Comparison of ENCODE assay signal across 11 mouse cellular contexts in genomic region chr7:19557982-19558900, GRCm38 (mm10). TPM values are rescaled to one million over a fixed set of nuclear protein-coding genes. Genes with fewer than 3 reads are reported as not detected.
DNase-seq lines count a peak whose midpoint lies in the region; ATAC-seq and TF ChIP-seq lines count a peak whose summit lies in the region.
"Had no signal": no experiment of that assay in that cellular context is flagged by ENCODE, and none has a peak within 500 bp of the region (broad histone marks: within the 10 kb centered on the region; RNA-seq: fewer than 3 reads in every experiment).

No protein-coding gene starts in this region.

- H3K27ac ChIP-seq in lung, embryonic 14.5 days (ENCODE audit: low read depth): peak overlapping the region; percentile 36; the same call in 1 of the 2 replicates
- no peak overlapping the region for H3K27ac ChIP-seq in hindbrain, embryonic 16.5 days (ENCODE audit: low read depth, low read length)
- H3K27ac ChIP-seq in neural tube, embryonic 15.5 days (replicated peaks): no peak overlapping the region

- no peak overlapping the region for H3K4me3 ChIP-seq in lung, embryonic 14.5 days (ENCODE audit: low read depth, low read length)
- H3K4me3 ChIP-seq in hindbrain, embryonic 16.5 days (ENCODE audit: low read length): no peak overlapping the region
- no peak overlapping the region for H3K4me3 ChIP-seq in neural tube, embryonic 15.5 days (replicated peaks)

- H3K4me2 ChIP-seq in lung, embryonic 14.5 days: 0 out of 2 replicates have a peak overlapping the region, but pooled peaks have one; percentile 15
- H3K4me2 ChIP-seq in hindbrain, embryonic 16.5 days (ENCODE audit: low read length): peak overlapping the region; percentile 26
- H3K4me2 ChIP-seq in neural tube, embryonic 15.5 days: peak overlapping the region; percentile 98

- H3K9ac ChIP-seq in lung, embryonic 14.5 days: 0 out of 2 replicates have a peak overlapping the region, but pooled peaks have one; percentile 6
- peak overlapping the region; percentile 36 for H3K9ac ChIP-seq in hindbrain, embryonic 16.5 days (ENCODE audit: low read depth, low read length)
- peak overlapping the region; percentile 32 for H3K9ac ChIP-seq in neural tube, embryonic 15.5 days (replicated peaks)

- no peak; the same call in 1 of the 2 replicates for ATAC-seq in lung, embryonic 14.5 days (ENCODE audit: insufficient read depth)
- no peak for ATAC-seq in hindbrain, embryonic 16.5 days
- no peak for ATAC-seq in neural tube, embryonic 15.5 days (ENCODE audit: low FRiP score)

- intact Hi-C loops in left cerebral cortex, postnatal 14 days (cut with DNase I): no loop called here

- peaks cover 5% of the 10 kb centered on the region; the same call in 1 of the 2 replicates for H3K4me1 ChIP-seq in lung, embryonic 14.5 days (ENCODE audit: insufficient read depth)
- H3K4me1 ChIP-seq in hindbrain, embryonic 16.5 days (ENCODE audit: control insufficient read depth, insufficient read depth, low read depth, low read length): peaks cover 45% of the 10 kb centered on the region
- peaks cover 63% of the 10 kb centered on the region for H3K4me1 ChIP-seq in neural tube, embryonic 15.5 days

- no peak for TF ChIP-seq CTCF in lung, embryonic 14.5 days (IDR thresholded peaks at IDR 0.05; ENCODE audit: low read depth)

- H3K9me3 ChIP-seq in lung, embryonic 14.5 days (ENCODE audit: low read depth, low read length): no peaks in the 10 kb centered on the region
- no peaks in the 10 kb centered on the region for H3K9me3 ChIP-seq in hindbrain, embryonic 16.5 days (ENCODE audit: control insufficient read depth, low read length)
- H3K9me3 ChIP-seq in neural tube, embryonic 15.5 days (replicated peaks): no peaks in the 10 kb centered on the region

- no peaks in the 10 kb centered on the region for H3K27me3 ChIP-seq in lung, embryonic 14.5 days (ENCODE audit: insufficient read depth, low read length)
- no peaks in the 10 kb centered on the region for H3K27me3 ChIP-seq in hindbrain, embryonic 16.5 days (replicated peaks; ENCODE audit: control insufficient read depth, insufficient read depth, low read length)
- H3K27me3 ChIP-seq in neural tube, embryonic 15.5 days (replicated peaks): no peaks in the 10 kb centered on the region

- DNase-seq in cerebellum, adult 9-11 months: peak; percentile 41
- DNase-seq in cerebellum, postnatal 14 days: no peak
- DNase-seq in lung, embryonic 14.5 days: no peak
- DNase-seq in lung, postnatal 25 days (ENCODE audit: low spot score): no peak
- DNase-seq in left cerebral cortex, postnatal 14 days (ENCODE audit: low spot score in 2 of 2): no peak
- DNase-seq in kidney, adult 11 months: no peak
- DNase-seq: cerebellum, adult 9-10 months had no signal

- WGBS in lung, embryonic 14.5 days: 88% methylated on average over 6 of the region's 6 CpGs
- WGBS in hindbrain, embryonic 16.5 days: 95% methylated on average over 6 of the region's 6 CpGs
- WGBS in neural tube, embryonic 15.5 days: 96% methylated on average over 6 of the region's 6 CpGs

- peaks cover 30% of the 10 kb centered on the region for H3K36me3 ChIP-seq in lung, embryonic 14.5 days (ENCODE audit: insufficient read depth)
- no peaks in the 10 kb centered on the region for H3K36me3 ChIP-seq in hindbrain, embryonic 16.5 days (ENCODE audit: control insufficient read depth, insufficient read depth, low read length)
- H3K36me3 ChIP-seq in neural tube, embryonic 15.5 days: peaks cover 14% of the 10 kb centered on the region; the same call in 1 of the 2 replicates

RNA-seq across cellular contexts. Expression of gene Ppp1r37, which starts 4.6 kb away (rescaled TPM):
- 4.7 and 6.2 TPM in 2 replicates for polyA plus RNA-seq in lung, embryonic 14.5 days (2014; fragmentation: Nextera tagmentation; extraction: Ambion mirVana)
- polyA plus RNA-seq in hindbrain, embryonic 16.5 days (2015; fragmentation: Nextera tagmentation; extraction: Ambion mirVana): 37.7 and 38.3 TPM in 2 replicates
- polyA plus RNA-seq in neural tube, embryonic 15.5 days (2015; fragmentation: Nextera tagmentation; extraction: Ambion mirVana): 41.0 and 42.3 TPM in 2 replicates
- total RNA-seq in left cerebral cortex, postnatal 14 days (2021): 10 to 100 TPM; 87.9 to 98.8 TPM

RNA-seq across cellular contexts. Expression of gene Zfp296, which starts 18.8 kb away (rescaled TPM):
- 0.27 and 0.38 TPM in 2 replicates for polyA plus RNA-seq in lung, embryonic 14.5 days (2014; fragmentation: Nextera tagmentation; extraction: Ambion mirVana)
- polyA plus RNA-seq in hindbrain, embryonic 16.5 days (2015; fragmentation: Nextera tagmentation; extraction: Ambion mirVana): 0.20 and 0.46 TPM in 2 replicates
- 0.23 and 0.61 TPM in 2 replicates for polyA plus RNA-seq in neural tube, embryonic 15.5 days (2015; fragmentation: Nextera tagmentation; extraction: Ambion mirVana)
- total RNA-seq in left cerebral cortex, postnatal 14 days (2021): under 1 TPM; 0.51 to 0.68 TPM

RNA-seq across cellular contexts. Expression of gene Gemin7, which starts 19.2 kb away (rescaled TPM):
- 180 and 183 TPM in 2 replicates for polyA plus RNA-seq in lung, embryonic 14.5 days (2014; fragmentation: Nextera tagmentation; extraction: Ambion mirVana)
- 147 and 162 TPM in 2 replicates for polyA plus RNA-seq in hindbrain, embryonic 16.5 days (2015; fragmentation: Nextera tagmentation; extraction: Ambion mirVana)
- 145 and 154 TPM in 2 replicates for polyA plus RNA-seq in neural tube, embryonic 15.5 days (2015; fragmentation: Nextera tagmentation; extraction: Ambion mirVana)
- total RNA-seq in left cerebral cortex, postnatal 14 days (2021): 10 to 100 TPM; 43.8 to 46.0 TPM

RNA-seq across cellular contexts. Expression of gene Nkpd1, which starts 40.6 kb away (rescaled TPM):
- polyA plus RNA-seq in lung, embryonic 14.5 days (2014; fragmentation: Nextera tagmentation; extraction: Ambion mirVana): 0.11 TPM in 2 replicates
- polyA plus RNA-seq in hindbrain, embryonic 16.5 days (2015; fragmentation: Nextera tagmentation; extraction: Ambion mirVana): 0.99 and 2.3 TPM in 2 replicates
- 1.2 and 1.5 TPM in 2 replicates for polyA plus RNA-seq in neural tube, embryonic 15.5 days (2015; fragmentation: Nextera tagmentation; extraction: Ambion mirVana)
- total RNA-seq in left cerebral cortex, postnatal 14 days (2021): 1 to 10 TPM in 1 of 2 experiments, under 1 TPM in 1; 0.68 to 1.1 TPM
- total RNA-seq: heart, postnatal 14 days; liver, adult 2 months had no signal
- polyA plus RNA-seq: liver, adult 2 months had no signal

RNA-seq across cellular contexts. Expression of gene Clasrp, which starts 46.0 kb away (rescaled TPM):
- polyA plus RNA-seq in lung, embryonic 14.5 days (2014; fragmentation: Nextera tagmentation; extraction: Ambion mirVana): 46.9 and 51.5 TPM in 2 replicates
- 54.1 and 54.4 TPM in 2 replicates for polyA plus RNA-seq in hindbrain, embryonic 16.5 days (2015; fragmentation: Nextera tagmentation; extraction: Ambion mirVana)
- polyA plus RNA-seq in neural tube, embryonic 15.5 days (2015; fragmentation: Nextera tagmentation; extraction: Ambion mirVana): 51.0 and 61.5 TPM in 2 replicates
- total RNA-seq in left cerebral cortex, postnatal 14 days (2021): 10 to 100 TPM; 84.4 to 84.6 TPM

Comparison
In these comparisons a context has a peak if more than half of its experiments do, and no peak if none do; other contexts are left out.
1. H3K4me2 ChIP-seq: peak in every context shown above with its lines; median percentile 98 in neural tube, embryonic 15.5 days; 26 in hindbrain, embryonic 16.5 days; 15 in lung, embryonic 14.5 days.